Mouse (Mus musculus): ENCODE data around the gene Lipe. TPM values are rescaled to one million over a fixed set of nuclear protein-coding genes. Genes with fewer than 3 reads are reported as not detected.
"Not testable (repeated sequence)": the region's sequence is repeated elsewhere in the genome, so short reads cannot be mapped to it uniquely, and the experiment has no call there.

Gene Lipe
- polyA plus RNA-seq, 1 experiment from 2014 or later = 4.9 TPM

DNA sequence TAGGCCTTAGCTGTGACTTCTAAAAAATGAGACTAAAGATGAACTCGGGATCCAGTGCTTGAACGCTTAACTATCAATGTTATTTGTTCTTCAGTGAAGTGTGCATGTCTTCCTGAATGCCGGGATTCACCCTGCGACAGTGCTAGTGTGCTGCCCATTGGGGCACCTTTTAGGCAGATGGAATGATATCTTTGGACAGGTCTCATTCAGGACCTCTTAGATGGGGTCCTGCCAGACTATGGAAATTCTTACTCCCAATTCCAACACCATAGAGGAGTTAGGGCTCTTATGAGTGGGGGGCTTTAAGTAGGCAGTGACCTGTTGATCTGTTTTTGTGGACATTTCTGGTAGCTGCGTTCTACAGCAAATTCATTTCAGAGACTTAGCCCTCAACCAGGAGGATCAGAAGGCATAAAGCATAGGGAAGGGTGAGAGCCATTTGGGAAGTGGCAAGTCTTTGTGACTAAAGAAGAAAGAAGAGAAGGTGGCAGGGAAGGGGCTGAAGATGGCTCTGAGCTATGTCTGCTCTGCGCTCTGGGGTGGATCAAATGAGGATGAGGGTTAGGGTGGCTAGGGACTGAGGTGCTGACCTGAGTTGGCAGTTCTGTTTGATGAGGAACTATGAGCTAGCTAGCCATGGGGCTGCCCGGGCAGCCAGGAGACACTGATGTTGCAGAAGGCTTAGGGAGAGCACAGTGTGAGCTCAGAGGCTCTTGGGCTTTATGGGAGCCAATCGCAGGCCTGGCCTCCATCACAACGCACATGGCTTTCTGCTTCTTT is 35.5 kb upstream of the Lipe start:
- Histone ChIP-seq H3K9me3 (ENCODE audit: control insufficient read depth, low read length) (no peaks in the 10 kb centered on the region), H3K9ac (ENCODE audit: low read depth, low read length) (no peak overlapping the region), H3K27me3 (replicated peaks; ENCODE audit: control insufficient read depth, insufficient read depth, low read length) (no peaks in the 10 kb centered on the region), H3K36me3 (ENCODE audit: control insufficient read depth, insufficient read depth, low read length) (no peaks in the 10 kb centered on the region), H3K4me2 (ENCODE audit: low read depth, low read length) (no peak overlapping the region), H3K27ac (replicated peaks; ENCODE audit: low read depth, low read length) (peak overlapping the region; percentile 33; the same call in 1 of the 2 replicates), H3K4me1 (ENCODE audit: control insufficient read depth, insufficient read depth, low read length) (0 out of 2 replicates have a peak, but pooled peaks cover 5% of the 10 kb centered on the region), H3K4me3 (ENCODE audit: low read depth, low read length) (no peak overlapping the region)
- no peak for DNase-seq (ENCODE audit: low spot score)
- WGBS = 85% methylated on average over 9 of the region's 9 CpGs
- ATAC-seq (ENCODE audit: low read depth) = no peak

DNA sequence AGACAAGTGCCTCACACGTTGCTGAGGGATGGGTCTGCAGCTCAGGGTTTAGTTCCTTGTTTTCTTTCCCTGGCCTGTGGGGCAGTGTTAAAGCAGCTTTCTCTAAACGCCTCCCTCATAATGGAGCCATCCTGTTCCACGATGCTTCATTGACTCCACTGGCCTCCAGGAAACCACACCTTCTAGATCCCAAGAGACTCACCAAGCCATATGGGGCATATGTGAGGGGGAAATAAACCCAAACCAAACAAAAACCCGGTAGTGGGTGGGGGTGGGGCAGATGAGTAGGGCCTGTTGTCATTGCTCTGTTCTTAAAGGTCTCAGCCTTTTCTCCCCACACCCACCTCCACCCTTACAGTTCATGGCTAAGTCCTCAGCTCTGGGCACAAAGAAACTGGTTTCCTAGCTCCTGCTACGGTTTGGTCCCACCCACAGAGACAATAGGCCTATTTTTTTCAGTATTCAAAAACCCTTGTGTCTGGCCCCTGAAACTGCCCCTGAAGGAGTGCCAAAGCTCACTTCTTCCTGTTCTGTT is 34.6 kb upstream of the Lipe start:
- no peak overlapping the region for H3K4me3 ChIP-seq (ENCODE audit: low read depth, low read length)
- no peak overlapping the region for H3K4me2 ChIP-seq (ENCODE audit: low read depth, low read length)
- no peaks in the 10 kb centered on the region for H3K9me3 ChIP-seq (ENCODE audit: control insufficient read depth, low read length)
- peak; percentile 33; the same call in 1 of the 2 replicates for ATAC-seq (ENCODE audit: low read depth)
- H3K27ac ChIP-seq (replicated peaks; ENCODE audit: low read depth, low read length) = no peak overlapping the region
- no peaks in the 10 kb centered on the region for H3K36me3 ChIP-seq (ENCODE audit: control insufficient read depth, insufficient read depth, low read length)
- DNase-seq (ENCODE audit: low spot score) = peak; percentile 67
- H3K9ac ChIP-seq (ENCODE audit: low read depth, low read length) = no peak overlapping the region
- WGBS = 10% methylated on average over 5 of the region's 5 CpGs
- H3K27me3 ChIP-seq (replicated peaks; ENCODE audit: control insufficient read depth, insufficient read depth, low read length) = no peaks in the 10 kb centered on the region
- 0 out of 2 replicates have a peak, but pooled peaks cover 5% of the 10 kb centered on the region for H3K4me1 ChIP-seq (ENCODE audit: control insufficient read depth, insufficient read depth, low read length)

DNA sequence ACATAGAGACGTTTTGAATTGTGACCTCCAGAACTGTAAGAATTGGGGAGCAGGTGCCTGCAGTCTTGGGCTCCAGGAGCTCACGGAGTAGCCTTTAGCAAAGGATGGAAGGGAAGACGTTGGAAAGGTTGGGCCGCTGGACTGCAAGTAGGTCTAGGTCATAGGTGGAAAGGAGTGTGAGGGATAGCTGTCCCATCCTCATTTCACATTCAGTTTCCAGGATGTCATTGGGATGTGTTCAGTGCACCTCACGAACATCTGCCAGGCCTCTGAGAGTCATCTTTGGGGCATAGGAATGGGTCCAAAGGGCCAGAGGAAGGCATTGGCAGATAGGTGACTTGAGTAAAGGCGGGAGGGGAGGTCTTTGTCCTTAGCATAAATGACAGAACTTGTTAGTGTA is 33.9 kb upstream of the Lipe start:
- Histone ChIP-seq H3K4me1 (ENCODE audit: control insufficient read depth, insufficient read depth, low read length) (0 out of 2 replicates have a peak, but pooled peaks cover 5% of the 10 kb centered on the region), H3K9ac (ENCODE audit: low read depth, low read length) (no peak overlapping the region), H3K4me2 (ENCODE audit: low read depth, low read length) (no peak overlapping the region), H3K36me3 (ENCODE audit: control insufficient read depth, insufficient read depth, low read length) (no peaks in the 10 kb centered on the region), H3K27me3 (replicated peaks; ENCODE audit: control insufficient read depth, insufficient read depth, low read length) (no peaks in the 10 kb centered on the region), H3K4me3 (ENCODE audit: low read depth, low read length) (no peak overlapping the region), H3K9me3 (ENCODE audit: control insufficient read depth, low read length) (no peaks in the 10 kb centered on the region), H3K27ac (replicated peaks; ENCODE audit: low read depth, low read length) (no peak overlapping the region)
- WGBS = 86% methylated on average over 6 of the region's 6 CpGs
- DNase-seq (ENCODE audit: low spot score) (no peak), ATAC-seq (ENCODE audit: low read depth) (no peak)

DNA sequence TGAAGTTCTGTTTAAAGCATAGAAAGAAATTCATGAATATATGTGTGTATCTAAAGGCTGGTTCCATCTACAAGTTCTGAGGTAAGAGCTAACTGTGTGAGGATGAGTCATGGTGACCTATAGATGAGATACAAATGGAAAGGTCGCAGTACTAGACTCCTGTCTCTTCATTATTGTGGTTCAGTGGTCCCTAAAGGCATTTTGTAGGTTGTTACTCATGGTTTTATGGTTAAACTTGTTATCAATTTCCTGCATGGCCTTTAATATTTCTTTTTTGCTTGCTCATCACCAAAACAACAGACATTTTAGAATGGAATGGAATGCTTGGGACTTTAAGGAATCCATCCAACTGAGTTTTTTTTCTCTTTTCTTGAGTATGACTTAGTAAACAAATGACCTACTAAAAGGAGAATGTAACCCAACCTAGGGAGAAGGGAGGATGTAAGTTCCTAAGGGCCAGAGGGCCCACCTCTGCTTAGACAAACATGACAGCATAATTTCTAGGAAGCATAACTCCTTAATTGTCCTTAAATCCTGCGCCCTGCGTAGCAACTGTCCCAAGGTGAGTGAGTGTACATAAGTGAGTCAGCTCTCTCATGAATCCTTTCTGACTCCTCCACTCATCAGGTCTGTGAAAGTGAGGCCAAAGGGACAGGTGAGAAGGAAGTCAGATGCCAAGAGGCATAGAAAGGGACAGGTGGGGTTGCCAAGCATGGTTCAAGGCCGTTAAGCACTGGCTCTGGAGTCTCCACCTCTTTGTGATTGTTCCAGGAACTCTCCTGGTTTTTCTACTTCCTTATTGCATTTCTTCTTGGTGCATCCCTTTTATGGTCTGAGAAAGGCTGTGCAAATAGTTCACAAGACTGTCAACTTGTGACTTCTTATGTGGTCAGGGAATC is 31.6 kb upstream of the Lipe start:
- no peak for ATAC-seq (ENCODE audit: low read depth)
- 83% methylated on average over 4 of the region's 4 CpGs for WGBS

DNA sequence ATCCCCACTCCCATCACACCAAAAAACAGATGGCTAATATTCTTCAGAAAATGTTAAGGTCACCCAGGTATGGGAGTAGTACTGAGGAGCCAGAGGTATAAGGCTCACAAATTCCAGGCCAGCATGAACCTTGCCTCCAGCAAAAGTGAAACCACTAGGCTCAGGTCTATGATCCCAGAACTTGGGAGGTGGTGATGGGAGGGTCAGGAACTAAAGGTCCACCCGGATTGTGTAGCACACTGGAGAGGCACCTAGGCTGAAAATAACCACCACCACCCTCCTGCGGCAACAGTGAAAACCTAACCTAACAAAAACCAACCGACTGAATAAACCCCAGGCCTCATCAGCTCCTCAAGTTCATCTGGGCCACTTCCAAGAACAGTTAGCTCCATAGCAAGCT is 29.8 kb upstream of the Lipe start:
- ATAC-seq (ENCODE audit: low read depth) = no peak
- Histone ChIP-seq H3K27ac (replicated peaks; ENCODE audit: low read depth, low read length) (no peak overlapping the region), H3K4me3 (ENCODE audit: low read depth, low read length) (no peak overlapping the region), H3K9me3 (ENCODE audit: control insufficient read depth, low read length) (no peaks in the 10 kb centered on the region), H3K4me2 (ENCODE audit: low read depth, low read length) (no peak overlapping the region), H3K9ac (ENCODE audit: low read depth, low read length) (no peak overlapping the region), H3K4me1 (ENCODE audit: control insufficient read depth, insufficient read depth, low read length) (0 out of 2 replicates have a peak, but pooled peaks cover under 1% of the 10 kb centered on the region), H3K36me3 (ENCODE audit: control insufficient read depth, insufficient read depth, low read length) (no peaks in the 10 kb centered on the region), H3K27me3 (replicated peaks; ENCODE audit: control insufficient read depth, insufficient read depth, low read length) (no peaks in the 10 kb centered on the region)
- WGBS = 94% methylated on average over 3 of the region's 3 CpGs
- no peak for DNase-seq (ENCODE audit: low spot score)

More for the DNA sequence above, 31.6 kb upstream of the Lipe start:
- H3K36me3 ChIP-seq (ENCODE audit: control insufficient read depth, insufficient read depth, low read length) = no peaks in the 10 kb centered on the region
- H3K27ac ChIP-seq (replicated peaks; ENCODE audit: low read depth, low read length) = no peak overlapping the region
- no peak overlapping the region for H3K4me3 ChIP-seq (ENCODE audit: low read depth, low read length)
- H3K9me3 ChIP-seq (ENCODE audit: control insufficient read depth, low read length) = no peaks in the 10 kb centered on the region
- H3K9ac ChIP-seq (ENCODE audit: low read depth, low read length) = no peak overlapping the region
- no peak overlapping the region for H3K4me2 ChIP-seq (ENCODE audit: low read depth, low read length)
- no peak for DNase-seq (ENCODE audit: low spot score)
- no peaks in the 10 kb centered on the region for H3K27me3 ChIP-seq (replicated peaks; ENCODE audit: control insufficient read depth, insufficient read depth, low read length)
- 0 out of 2 replicates have a peak, but pooled peaks cover 5% of the 10 kb centered on the region for H3K4me1 ChIP-seq (ENCODE audit: control insufficient read depth, insufficient read depth, low read length)

DNA sequence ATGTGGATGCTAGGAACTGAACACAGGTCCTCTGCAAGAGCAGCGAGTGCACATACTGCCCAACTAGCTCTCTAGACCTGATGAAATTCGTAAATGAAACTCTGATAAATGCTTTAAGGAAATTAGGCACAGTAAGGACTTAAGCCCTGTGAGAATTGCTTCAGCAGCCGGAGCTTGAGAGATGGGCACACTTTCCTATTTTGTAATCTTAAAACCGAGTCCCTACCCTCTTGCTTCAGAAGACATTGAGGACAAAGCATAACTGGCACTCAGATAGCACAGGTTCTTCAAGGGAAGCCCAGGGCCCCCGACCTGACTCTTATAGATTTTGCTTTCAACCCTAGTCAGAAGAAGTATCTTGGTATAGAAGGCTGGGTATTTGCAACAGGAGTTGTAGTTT is 28.6 kb upstream of the Lipe start:
- ATAC-seq (ENCODE audit: low read depth) = no peak
- no peak overlapping the region for H3K4me2 ChIP-seq (ENCODE audit: low read depth, low read length)

DNA sequence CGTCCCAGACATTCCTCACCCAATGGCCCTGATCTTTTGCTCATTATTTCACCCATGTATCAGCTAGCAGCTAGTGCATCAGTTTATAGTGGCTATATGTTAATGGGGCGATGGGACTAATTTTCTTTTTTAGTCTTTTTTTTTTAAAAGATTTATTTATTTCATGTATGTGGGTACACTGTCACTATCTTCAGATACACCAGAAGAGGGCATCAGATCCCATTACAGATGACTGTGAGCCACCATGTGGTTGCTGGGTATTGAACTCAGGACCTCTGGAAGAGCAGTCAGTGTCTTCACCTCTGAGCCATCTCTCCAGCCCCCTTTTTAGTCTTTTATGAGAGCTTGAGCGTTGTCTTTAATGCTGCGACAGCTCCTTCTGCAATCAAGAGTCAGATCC is 27.9 kb upstream of the Lipe start:
- H3K36me3 ChIP-seq (ENCODE audit: control insufficient read depth, insufficient read depth, low read length); H3K9ac ChIP-seq (ENCODE audit: low read depth, low read length); H3K27me3 ChIP-seq (replicated peaks; ENCODE audit: control insufficient read depth, insufficient read depth, low read length); DNase-seq (ENCODE audit: low spot score); ATAC-seq (ENCODE audit: low read depth); H3K4me3 ChIP-seq (ENCODE audit: low read depth, low read length); H3K4me2 ChIP-seq (ENCODE audit: low read depth, low read length); H3K4me1 ChIP-seq (ENCODE audit: control insufficient read depth, insufficient read depth, low read length); H3K27ac ChIP-seq (replicated peaks; ENCODE audit: low read depth, low read length); H3K9me3 ChIP-seq (ENCODE audit: control insufficient read depth, low read length): not testable (repeated sequence)
- WGBS = 87% methylated on average over 4 of the region's 4 CpGs

More for the DNA sequence above, 28.6 kb upstream of the Lipe start:
- Histone ChIP-seq H3K27ac (replicated peaks; ENCODE audit: low read depth, low read length) (no peak overlapping the region), H3K27me3 (replicated peaks; ENCODE audit: control insufficient read depth, insufficient read depth, low read length) (peaks cover 8% of the 10 kb centered on the region; the same call in 1 of the 2 replicates), H3K9me3 (ENCODE audit: control insufficient read depth, low read length) (no peaks in the 10 kb centered on the region), H3K4me3 (ENCODE audit: low read depth, low read length) (no peak overlapping the region), H3K36me3 (ENCODE audit: control insufficient read depth, insufficient read depth, low read length) (no peaks in the 10 kb centered on the region), H3K4me1 (ENCODE audit: control insufficient read depth, insufficient read depth, low read length) (no peaks in the 10 kb centered on the region), H3K9ac (ENCODE audit: low read depth, low read length) (no peak overlapping the region)
- no peak for DNase-seq (ENCODE audit: low spot score)
- WGBS = 88% methylated on average over 5 of the region's 5 CpGs

DNA sequence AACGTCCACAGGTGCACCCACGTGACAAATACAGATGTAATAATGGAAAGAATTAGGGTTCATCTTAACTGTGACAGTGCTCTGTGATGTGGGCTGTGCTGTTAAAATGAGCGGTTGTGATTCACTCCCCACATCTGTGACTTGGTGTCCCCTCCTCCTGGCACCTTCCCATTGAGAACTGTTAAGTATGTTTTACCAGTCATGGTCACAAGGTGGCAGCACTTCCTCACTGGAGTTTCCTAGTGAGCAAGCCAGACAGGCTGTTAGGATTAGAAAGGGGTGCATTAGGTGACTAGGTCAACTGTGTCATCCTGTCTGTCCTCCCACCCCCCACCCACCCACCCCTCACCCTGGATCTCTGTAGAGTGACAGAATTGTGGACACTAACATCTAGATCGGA is 25.9 kb upstream of the Lipe start:
- Histone ChIP-seq H3K36me3 (ENCODE audit: control insufficient read depth, insufficient read depth, low read length) (no peaks in the 10 kb centered on the region), H3K9ac (ENCODE audit: low read depth, low read length) (no peak overlapping the region), H3K4me1 (ENCODE audit: control insufficient read depth, insufficient read depth, low read length) (no peaks in the 10 kb centered on the region), H3K4me3 (ENCODE audit: low read depth, low read length) (no peak overlapping the region), H3K4me2 (ENCODE audit: low read depth, low read length) (no peak overlapping the region), H3K27ac (replicated peaks; ENCODE audit: low read depth, low read length) (no peak overlapping the region), H3K9me3 (ENCODE audit: control insufficient read depth, low read length) (no peaks in the 10 kb centered on the region), H3K27me3 (replicated peaks; ENCODE audit: control insufficient read depth, insufficient read depth, low read length) (peaks cover 10% of the 10 kb centered on the region; the same call in 1 of the 2 replicates)
- WGBS = 25% methylated on average over 4 of the region's 4 CpGs
- no peak for ATAC-seq (ENCODE audit: low read depth)
- peak; percentile 88 for DNase-seq (ENCODE audit: low spot score)
